Mouse (Mus musculus): ENCODE results near the gene Gm9887. TPM values are rescaled to one million over a fixed set of nuclear protein-coding genes. Genes with fewer than 3 reads are reported as not detected.

Gene Gm9887
- 0.69 and 1.7 TPM in 2 replicates for total RNA-seq (2012; rRNA removed)
- polyA plus RNA-seq (2012; ENCODE audit: insufficient read depth in 1 of 2, insufficient read length in 2 of 2, low read depth in 1 of 2, low replicate concordance in 2 of 2, missing spikeins in 1 of 2), result 1 to 10 TPM in 1 of 2 experiments, not detected in 1; 4.9 TPM

- peak within 1 kb of the TSS; percentile 98 for H3K9ac ChIP-seq (ENCODE audit: control insufficient read depth, low read depth, low read length, poor library complexity, severe bottlenecking)
- peaks cover 39% of the 10 kb centered on the region for H3K79me2 ChIP-seq (ENCODE audit: control insufficient read depth, insufficient read depth, low read length, poor library complexity)
- peak; percentile 97 for DNase-seq (ENCODE audit: low read depth, low spot score)
- peak within 1 kb of the TSS; percentile 81 to 96 for H3K4me3 ChIP-seq (ENCODE audit: control insufficient read depth in 1 of 2, insufficient read depth in 1 of 2, low read depth in 2 of 2, low read length in 2 of 2)
- H3K27me3 ChIP-seq (ENCODE audit: control insufficient read depth in 1 of 2, insufficient read depth in 2 of 2, low read length in 2 of 2), result no peaks in the 10 kb centered on the region
- H3K9me3 ChIP-seq (replicated peaks; ENCODE audit: insufficient read depth, low read length), result no peaks in the 10 kb centered on the region
- H3K36me3 ChIP-seq (ENCODE audit: control insufficient read depth in 1 of 2, insufficient read depth in 2 of 2, low read length in 2 of 2), result peaks cover 4 to 20% of the 10 kb centered on the region in 2 experiments; a peak in 3 of 4 replicates
- peaks cover 5 to 6% of the 10 kb centered on the region in 2 experiments for H3K4me1 ChIP-seq (ENCODE audit: control insufficient read depth in 1 of 2, insufficient read depth in 2 of 2, low read length in 2 of 2)
- H3K27ac ChIP-seq (ENCODE audit: control insufficient read depth, low read depth, low read length), result peak within 1 kb of the TSS; percentile 98
- TF ChIP-seq NRF1 (IDR thresholded peaks at IDR 0.05; ENCODE audit: insufficient read depth, low read depth, low read length, poor library complexity, severe bottlenecking) (peak; percentile 87), ELF1 (IDR thresholded peaks at IDR 0.05; ENCODE audit: low read depth, low read length) (peak; percentile 76), SIN3A (IDR thresholded peaks at IDR 0.05; ENCODE audit: low read length) (peak; percentile 60; the same call in 1 of the 2 replicates), SMC3 (IDR thresholded peaks at IDR 0.05; ENCODE audit: low read depth, low read length) (no peak), USF2 (IDR thresholded peaks at IDR 0.05; ENCODE audit: borderline replicate concordance in 1 of 2, insufficient read depth in 1 of 2, low read depth in 1 of 2, low read length in 2 of 2) (no peak), EP300 (IDR thresholded peaks at IDR 0.05; ENCODE audit: low read depth in 1 of 2, low read length in 2 of 2) (no peak), NELFE (IDR thresholded peaks at IDR 0.05; ENCODE audit: low read depth, low read length) (peak; percentile 86), ZKSCAN1 (IDR thresholded peaks at IDR 0.05; ENCODE audit: low read depth, low read length) (no peak), GATA1 (IDR thresholded peaks at IDR 0.05; ENCODE audit: low read depth, low read length) (no peak), RCOR1 (IDR thresholded peaks at IDR 0.05; ENCODE audit: low read depth, low read length) (no peak), MYB (IDR thresholded peaks at IDR 0.05; ENCODE audit: low read depth, low read length) (peak; percentile 61; the same call in 1 of the 2 replicates), MAX (IDR thresholded peaks at IDR 0.05; ENCODE audit: low read length) (peak; percentile 70), ZNF384 (IDR thresholded peaks at IDR 0.05; ENCODE audit: low read depth, low read length) (no peak), ZC3H11A (IDR thresholded peaks at IDR 0.05; ENCODE audit: low read depth, low read length) (no peak), POLR2A (IDR thresholded peaks at IDR 0.05; ENCODE audit: control insufficient read depth in 1 of 2, insufficient read depth in 1 of 2, low read depth in 1 of 2, low read length in 2 of 2, poor library complexity in 1 of 2) (peak; percentile 65 to 83; a peak in 3 of 4 replicates), CHD1 (IDR thresholded peaks at IDR 0.05; ENCODE audit: low read depth, low read length) (no peak), E2F4 (IDR thresholded peaks at IDR 0.05; ENCODE audit: borderline replicate concordance, low read depth, low read length) (peak; percentile 27; the same call in 1 of the 2 replicates), RAD21 (IDR thresholded peaks at IDR 0.05; ENCODE audit: low read depth, low read length) (no peak), TBP (IDR thresholded peaks at IDR 0.05; ENCODE audit: low read depth, low read length) (no peak), ETS1 (IDR thresholded peaks at IDR 0.05; ENCODE audit: low read depth, low read length) (peak; percentile 48; the same call in 1 of the 2 replicates), CTCF (IDR thresholded peaks at IDR 0.05 in 2 of 3, conservative IDR thresholded peaks at IDR 0.05 in 1 of 3; ENCODE audit: control insufficient read depth in 1 of 3, insufficient read depth in 1 of 3, low read depth in 2 of 3, low read length in 3 of 3, poor library complexity in 1 of 3, severe bottlenecking in 1 of 3) (no peak), KAT2A (conservative IDR thresholded peaks at IDR 0.05; ENCODE audit: low read depth, low read length) (peak; percentile 76), GABPA (IDR thresholded peaks at IDR 0.05; ENCODE audit: low read depth, low read length) (no peak), MAFK (IDR thresholded peaks at IDR 0.05; ENCODE audit: borderline replicate concordance, low read depth, low read length) (no peak), MEF2A (IDR thresholded peaks at IDR 0.05; ENCODE audit: extremely low read depth, insufficient replicate concordance, low read depth, low read length, poor library complexity, severe bottlenecking) (no peak), TCF12 (IDR thresholded peaks at IDR 0.05; ENCODE audit: low read depth, low read length) (peak; percentile 67), POLR2AphosphoS2 (IDR thresholded peaks at IDR 0.05; ENCODE audit: low read length) (0 out of 2 replicates have a peak, but pooled peaks have one; percentile 48), HCFC1 (IDR thresholded peaks at IDR 0.05; ENCODE audit: low read depth, low read length) (peak; percentile 87), MYC (IDR thresholded peaks at IDR 0.05; ENCODE audit: low read depth, low read length) (peak; percentile 27; the same call in 1 of the 2 replicates), UBTF (IDR thresholded peaks at IDR 0.05; ENCODE audit: borderline replicate concordance, insufficient read depth, low read depth, low read length) (0 out of 2 replicates have a peak, but pooled peaks have one; percentile 77), BHLHE40 (IDR thresholded peaks at IDR 0.05; ENCODE audit: borderline replicate concordance, low read depth, low read length) (peak; percentile 18; the same call in 1 of the 2 replicates), ZMIZ1 (IDR thresholded peaks at IDR 0.05; ENCODE audit: low read depth, low read length) (peak; percentile 94), USF1 (IDR thresholded peaks at IDR 0.05; ENCODE audit: low read depth, low read length) (peak; percentile 76), TAL1 (IDR thresholded peaks at IDR 0.05; ENCODE audit: low read length) (no peak)
Observed at GRCm38 (mm10) chr12:69371854-69372671, at the start of gene Gm9887, which contains the start of gene Arf6. Gm9887 (minus strand) TSS chr12:69372458. Arf6 (plus strand) TSS chr12:69372150.

Measured in MEL (cell line).